Mouse (Mus musculus): Measurements from ENCODE around the gene Gp1ba. TPM values are rescaled to one million over a fixed set of nuclear protein-coding genes. Genes with fewer than 3 reads are reported as not detected.
A peak's percentile ranks its signal among the peaks of the same experiment; 100 is the strongest.

Gp1ba gene
- total RNA-seq, 4 experiments from 2014 or later = not detected

DNA sequence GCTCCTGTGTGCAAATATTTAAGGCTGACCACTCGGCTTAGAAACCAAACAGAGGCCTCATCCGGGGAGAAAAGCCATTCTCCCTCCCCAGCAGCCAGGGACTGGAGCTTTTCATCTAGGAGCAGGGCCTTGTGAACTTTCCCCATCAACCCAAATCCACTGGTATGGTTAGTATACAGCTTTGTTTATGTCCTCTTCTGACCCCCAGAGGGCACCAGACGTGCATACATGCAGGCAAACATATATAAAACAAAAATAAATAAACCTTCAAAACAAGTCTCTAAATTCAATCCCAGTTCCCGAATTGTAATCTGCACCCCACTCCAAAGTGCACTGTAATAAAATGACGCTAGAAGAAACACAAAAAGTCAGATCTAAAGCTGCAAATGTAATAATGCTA lies 9.4 kb upstream of the Gp1ba start:
- no peak for DNase-seq

DNA sequence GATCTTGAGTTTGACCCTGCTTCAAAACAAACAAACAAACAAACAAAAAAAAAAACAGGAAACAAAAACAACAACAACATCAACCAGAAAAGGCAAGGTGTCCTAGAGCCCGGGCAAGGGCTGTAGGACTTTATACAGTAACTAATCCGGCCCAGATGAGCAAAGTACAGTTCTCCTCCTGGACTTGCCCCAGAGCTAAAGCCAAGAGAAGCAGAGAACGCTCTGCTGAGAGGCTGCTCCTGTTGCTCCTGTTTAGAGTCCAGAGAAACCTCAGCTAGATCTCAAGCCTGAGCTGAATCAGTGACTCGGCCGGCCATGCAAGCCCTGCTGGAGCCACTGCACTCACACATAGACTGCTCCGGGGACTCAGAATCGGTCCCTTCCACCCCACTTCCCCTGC lies 8.8 kb upstream of the Gp1ba start:
- DNase-seq = no peak

DNA sequence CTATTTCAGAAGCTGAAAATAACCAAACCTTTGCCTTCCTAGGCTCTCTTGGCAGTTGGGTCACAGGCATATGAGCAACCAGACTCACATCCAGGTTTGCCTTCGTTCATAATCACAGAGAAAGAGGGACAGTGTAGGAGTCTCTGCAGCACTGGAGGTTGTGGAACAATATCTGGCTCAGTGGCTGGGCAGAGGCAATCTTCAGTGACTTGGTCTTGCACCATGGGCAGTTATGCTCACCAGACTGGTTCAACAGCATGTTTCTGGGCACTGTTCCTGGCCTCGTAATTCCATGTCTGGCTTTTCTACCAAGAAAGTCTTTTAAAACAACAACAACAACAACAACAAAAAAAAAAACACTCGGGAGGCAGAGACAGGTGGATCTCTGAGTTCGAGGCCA lies 3.3 kb upstream of the Gp1ba start:
- no peak for DNase-seq

DNA sequence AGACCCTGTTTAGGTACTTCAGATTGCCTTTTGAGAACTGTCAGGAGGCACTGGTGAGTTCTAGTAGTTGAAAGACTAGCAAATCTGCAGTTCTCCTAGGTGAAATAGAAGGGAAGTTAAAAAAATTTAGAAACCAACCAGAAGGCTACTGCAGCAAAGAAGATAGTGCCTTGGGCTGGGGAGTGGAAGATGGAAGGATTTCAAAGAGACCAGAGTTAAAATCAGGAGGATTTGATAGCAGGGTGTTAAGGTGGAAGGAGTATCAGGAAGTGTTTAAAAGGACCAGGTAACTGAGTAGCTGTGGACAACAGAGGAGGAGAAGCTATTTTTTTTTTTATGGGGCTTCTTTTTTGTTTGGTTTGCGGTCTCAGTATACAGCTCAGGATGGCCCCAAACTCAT lies 1.2 kb upstream of the Gp1ba start:
- no peak for DNase-seq

DNA sequence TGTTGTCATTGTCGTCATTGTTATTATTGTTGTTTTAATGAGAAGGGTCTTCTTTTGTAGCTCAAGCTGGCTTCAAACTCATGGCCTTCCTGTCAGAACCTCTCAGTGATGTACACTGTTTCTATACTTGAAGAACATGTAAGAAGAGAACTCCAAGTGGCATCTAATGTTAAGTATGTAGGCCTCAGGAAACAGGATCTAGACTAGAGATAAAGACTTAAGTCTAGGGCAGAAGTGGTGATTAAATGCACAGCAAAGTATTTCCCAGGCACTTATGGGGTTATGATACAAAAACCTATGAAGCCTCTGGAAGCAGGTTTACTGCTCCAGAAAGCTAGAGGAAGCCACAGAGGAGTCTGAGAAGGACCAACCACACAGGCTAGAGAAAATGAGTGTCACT lies 629 bp upstream of the Gp1ba start:
- DNase-seq = no peak

DNA sequence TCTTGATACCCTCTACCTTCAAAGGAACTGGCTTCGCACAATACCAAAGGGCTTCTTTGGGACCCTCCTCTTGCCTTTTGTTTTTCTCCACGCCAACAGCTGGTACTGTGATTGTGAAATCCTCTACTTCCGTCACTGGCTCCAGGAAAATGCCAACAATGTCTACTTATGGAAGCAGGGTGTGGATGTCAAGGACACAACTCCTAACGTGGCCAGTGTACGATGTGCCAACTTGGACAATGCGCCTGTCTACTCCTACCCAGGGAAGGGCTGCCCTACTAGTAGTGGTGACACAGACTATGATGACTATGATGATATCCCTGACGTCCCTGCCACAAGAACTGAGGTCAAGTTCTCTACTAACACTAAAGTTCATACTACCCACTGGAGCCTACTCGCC lies 1.1 kb downstream of the Gp1ba start:
- no peak for DNase-seq

DNA sequence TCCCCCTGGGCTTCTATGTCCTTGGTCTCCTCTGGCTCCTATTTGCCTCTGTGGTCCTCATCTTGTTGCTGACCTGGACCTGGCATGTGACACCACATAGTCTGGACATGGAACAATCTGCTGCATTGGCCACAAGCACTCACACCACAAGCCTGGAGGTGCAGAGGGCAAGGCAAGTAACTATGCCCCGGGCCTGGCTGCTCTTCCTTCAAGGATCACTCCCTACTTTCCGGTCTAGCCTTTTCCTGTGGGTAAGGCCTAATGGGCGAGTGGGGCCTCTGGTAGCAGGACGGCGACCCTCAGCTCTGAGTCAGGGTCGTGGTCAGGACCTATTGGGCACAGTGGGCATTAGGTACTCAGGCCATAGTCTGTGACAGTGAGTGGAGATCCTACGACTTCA lies 2.3 kb downstream of the Gp1ba start:
- no peak for DNase-seq

DNA sequence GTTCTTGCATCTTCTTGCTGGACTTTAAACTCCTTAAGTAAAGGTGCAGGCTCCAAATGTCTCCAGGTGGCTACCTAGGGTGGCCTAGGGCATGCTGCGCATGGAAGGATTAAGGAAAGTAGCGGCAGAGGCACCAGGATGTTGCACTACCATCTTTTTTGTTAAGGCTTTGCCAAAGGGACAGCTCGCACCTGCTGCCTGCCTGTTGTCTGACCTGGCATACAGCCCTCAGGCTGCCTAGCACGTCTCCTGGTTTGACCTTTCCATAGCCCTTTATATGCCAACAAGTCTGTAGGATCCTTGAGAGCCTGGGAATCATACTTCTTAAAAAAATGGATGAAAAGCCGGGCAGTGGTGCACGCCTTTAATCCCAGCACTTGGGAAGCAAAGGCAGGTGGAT lies 4.1 kb downstream of the Gp1ba start:
- no peak for DNase-seq

DNA sequence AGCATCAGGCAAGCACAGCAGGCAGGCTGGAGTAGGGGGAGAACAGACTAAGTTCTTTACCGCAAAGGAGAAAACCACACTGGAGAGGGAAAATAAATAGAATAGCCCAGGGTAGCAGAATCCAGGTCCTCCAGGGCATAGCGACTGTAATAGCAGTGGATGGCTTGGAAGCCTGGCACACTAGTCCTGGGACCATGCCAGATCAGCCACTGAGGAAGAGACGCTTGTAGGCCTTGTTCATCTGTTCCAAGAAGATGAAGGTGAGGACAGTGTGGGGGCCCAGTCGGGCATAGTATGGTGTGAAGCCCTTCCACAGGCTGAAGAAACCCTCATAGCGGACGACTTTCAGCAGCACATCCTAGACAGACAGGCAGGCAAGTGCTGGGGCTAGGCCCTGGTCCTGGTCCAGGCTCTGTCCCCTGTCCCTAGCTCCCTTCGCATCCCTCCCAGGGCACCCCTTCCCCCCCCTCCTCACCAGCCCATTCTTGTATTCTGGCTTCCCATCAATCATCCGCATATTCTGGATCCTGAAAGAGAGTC lies 5.7 kb downstream of the Gp1ba start:
- DNase-seq = no peak

DNA sequence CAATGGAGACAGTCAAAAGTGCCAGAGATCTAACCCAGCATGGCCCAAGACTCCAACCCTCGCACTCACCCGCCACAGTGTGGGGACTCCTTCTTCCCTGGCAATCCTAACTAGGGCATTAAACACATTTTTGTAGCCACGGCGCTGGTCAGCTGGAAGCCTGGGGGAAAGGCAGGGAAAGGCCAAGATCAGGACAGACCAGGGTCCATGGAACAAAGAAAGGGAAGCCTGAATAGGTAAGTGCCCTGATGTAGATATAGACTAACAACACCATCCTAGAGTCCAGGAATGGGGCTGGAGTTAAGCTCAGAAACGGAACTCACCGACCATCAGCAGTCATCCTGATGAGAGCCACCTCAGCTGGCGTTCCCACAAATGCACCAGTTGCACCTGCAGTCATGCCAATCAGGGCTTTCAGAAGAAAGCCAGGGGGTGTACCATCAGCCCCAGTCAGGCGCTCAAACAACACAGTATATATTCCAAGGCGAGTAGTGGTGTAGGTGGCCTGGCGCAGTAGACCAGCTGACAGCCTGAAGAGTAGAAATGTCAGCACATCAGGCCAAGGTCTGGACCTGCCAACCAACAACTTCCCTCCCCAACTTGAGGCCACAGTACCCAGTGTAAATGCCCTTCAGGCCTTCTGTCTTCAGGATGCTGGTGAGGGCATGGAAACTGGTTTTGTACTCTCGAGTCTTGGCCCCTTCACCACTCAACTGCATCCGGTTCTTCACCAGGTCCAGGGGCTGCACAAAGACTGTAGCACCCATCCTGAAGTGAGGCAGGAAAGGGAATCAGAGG lies 6.7 kb downstream of the Gp1ba start:
- no peak for DNase-seq

DNA sequence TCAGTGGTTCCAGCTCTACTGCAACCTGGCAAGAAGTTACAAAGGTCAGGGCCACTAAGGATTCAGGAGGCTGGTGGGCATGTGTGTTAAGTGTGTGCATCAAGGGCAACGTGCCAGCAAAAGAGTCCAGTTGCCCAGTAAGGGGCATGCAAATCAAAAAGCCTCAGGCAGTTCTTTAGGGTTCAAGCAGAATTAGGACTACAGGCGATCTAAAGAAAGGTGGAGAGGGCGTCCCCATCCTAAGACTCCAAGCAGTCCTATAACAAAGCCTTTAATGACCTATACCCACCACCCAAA lies 7.3 kb downstream of the Gp1ba start:
- DNase-seq = no peak

DNA sequence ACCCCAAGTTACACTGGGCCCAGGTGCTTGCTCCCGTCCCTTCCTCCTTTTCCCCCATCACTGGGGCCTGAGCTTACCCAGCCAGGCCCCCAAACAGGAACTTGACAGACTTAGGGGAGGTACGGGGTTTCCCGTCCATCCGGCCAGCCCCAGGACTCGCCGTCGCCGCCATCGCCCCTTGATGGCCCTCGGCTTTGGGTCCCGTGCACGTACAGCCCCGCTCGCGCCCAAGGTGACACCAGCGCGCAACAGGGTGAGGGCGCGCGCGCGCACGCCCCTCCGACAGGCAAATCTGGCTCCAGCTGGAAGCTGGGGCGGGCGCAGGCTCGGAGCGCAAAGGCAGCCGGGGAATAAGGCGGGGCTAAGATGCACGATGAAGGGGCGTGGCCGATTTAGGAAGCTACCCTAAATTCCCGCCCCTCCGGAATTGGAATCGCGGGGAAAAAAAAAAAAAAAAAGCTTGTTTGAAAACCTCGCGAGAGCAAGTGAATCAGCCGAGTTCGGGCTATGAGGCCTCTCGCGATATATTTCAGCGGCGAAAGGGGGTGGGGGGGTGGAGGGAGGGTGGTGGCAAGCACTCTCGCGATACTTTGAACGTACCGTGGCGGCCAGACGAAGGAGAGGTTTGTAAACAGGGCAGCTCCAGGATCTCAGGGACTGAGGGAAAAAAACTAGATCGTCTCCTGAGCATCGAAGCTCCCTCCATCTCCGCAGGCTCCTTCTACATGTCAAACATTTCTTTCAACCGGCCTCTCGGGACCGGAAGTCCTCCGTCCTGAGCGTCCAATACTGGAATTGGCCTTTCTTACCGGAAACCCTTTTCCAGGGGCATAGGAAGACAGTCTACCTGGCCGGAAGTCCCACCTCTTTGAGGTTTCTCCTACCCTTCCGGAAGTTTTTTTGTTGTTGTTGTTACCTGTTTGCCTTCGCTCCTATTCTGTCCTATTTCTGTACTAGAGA lies 8.0 kb downstream of the Gp1ba start, which contains the start of the genes Rnf167 and Slc25a11:
Gene Rnf167, plus strand, starts transcription at position 545 of the 960 bp plus-strand sequence.
Gene Slc25a11, minus strand, starts transcription at position 789 of the 960 bp plus-strand sequence.
- DNase-seq = peak; percentile 95

DNA sequence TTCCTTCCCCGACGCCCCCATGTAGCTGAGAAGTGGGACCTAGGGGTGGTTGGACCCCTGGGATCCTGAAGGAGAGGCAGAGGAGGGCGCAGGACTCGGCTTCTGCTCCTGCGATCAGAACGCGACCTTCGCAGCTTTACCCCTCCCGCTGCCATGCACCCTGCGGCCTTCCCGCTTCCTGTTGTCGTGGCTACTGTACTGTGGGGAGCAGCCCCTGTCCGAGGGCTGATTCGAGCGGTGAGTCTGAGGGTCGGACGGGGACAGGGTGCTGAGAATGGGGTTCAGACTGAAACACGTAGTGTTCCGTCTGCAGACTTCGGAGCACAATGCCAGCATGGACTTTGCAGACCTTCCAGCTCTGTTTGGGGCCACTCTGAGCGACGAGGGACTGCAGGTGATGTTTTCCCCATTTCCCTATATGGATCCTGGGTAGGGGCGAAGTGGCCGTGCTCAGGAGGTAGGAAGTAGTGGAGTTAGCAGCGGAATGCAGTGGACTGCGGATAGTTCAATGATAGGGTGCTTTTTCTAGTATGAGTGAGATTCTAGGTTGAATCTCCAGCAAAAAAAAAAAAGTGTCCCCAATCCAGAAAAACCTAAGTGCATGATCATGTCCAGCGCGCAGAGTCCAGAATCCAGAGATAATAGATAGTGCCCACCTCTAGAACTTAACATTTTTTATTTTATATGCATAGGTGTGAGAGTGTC lies 8.9 kb downstream of the Gp1ba start:
- peak; percentile 52 for DNase-seq

DNA sequence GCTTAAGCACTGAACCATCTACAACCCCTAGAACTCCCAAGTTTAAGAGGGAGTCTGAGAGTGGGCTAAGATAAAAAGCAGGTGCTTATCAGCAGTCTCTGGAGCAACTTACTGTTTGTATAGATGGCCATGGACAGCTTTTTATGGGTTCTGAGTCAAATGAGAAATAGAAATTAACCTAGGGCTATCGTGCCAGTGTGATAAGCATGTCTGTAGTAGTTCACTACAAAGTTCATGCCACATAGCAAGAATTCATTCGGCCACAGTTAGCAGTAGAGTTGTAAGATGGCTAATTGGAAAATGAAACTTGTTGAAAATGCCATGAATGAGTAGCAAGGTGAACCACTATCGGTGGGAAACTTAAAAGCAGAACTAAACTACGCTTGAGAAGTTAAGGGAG lies 9.6 kb downstream of the Gp1ba start:
- DNase-seq = no peak

DNA sequence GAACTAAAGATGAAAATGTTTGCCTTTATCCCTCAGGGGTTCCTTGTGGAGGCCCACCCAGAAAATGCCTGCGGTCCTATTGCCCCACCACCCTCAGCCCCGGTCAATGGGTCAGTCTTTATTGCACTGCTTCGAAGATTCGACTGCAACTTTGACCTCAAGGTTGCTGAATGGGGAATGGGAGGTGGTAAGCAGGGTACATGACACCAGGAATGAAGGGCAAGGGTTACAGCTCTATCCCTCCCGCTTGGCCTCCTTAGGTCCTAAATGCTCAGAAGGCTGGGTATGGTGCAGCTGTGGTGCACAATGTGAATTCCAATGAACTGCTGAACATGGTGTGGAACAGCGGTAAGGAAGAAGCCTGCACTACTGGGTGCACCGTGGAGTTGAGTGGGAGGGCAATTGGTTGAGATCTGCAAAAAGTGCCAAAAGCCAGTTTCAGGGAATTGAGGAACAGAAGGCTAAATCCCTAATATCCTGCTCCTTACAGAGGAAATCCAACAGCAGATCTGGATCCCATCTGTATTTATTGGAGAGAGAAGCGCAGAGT lies 10.3 kb downstream of the Gp1ba start:
- no peak for DNase-seq

DNA sequence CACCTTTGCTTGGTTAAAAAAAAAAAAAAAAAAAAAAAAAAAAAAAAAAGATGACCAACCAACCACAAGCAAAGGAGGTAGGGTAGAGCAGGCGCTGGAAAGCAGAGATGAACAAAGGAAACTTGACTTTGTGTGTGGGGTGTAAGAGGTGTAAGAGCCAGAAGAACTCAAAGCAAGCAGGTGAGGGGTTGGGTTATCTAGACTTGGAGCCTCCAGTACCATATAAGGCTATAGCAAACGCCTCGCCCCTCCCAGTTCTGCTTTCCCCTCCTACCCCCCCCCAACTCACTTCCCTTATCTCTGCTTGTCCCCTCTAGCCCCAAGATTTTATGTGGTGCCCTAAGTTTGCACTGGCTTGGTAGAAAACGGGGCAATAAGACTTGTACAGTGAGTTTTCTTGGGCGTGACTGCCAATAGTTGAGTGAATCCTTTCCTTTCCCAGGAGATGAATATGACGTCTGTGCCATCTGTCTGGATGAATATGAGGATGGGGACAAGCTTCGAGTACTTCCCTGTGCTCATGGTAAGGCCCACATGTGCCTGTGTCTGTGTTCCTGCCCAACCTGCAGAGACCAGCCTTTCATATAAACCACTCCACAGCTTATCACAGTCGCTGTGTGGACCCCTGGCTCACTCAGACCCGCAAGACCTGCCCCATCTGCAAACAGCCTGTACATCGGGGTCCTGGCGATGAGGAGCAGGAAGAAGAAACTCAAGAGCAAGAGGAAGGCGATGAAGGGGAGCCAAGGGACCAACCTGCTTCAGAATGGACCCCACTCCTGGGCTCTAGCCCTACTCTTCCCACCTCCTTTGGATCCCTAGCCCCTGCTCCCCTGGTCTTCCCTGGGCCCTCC lies 11.6 kb downstream of the Gp1ba start:
- DNase-seq = no peak

DNA sequence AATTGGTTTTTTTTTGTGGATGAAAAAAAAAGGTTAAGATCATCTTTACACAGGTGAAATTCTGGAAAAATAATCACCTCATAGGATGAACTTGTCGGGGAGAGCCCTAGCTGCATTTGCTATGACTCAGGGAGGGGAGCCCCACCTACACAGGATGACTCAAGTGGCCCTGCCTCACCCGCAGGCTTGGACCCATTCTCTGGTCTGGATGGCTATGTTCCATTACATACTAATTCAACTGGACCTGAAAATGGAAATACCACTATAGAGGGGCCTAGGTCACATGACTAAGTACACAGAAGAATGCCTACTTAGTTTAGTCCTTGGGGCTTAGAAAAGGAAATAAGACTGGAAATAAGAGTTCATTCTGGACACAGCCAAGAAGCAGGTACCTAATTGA lies 12.5 kb downstream of the Gp1ba start:
- peak; percentile 64 for DNase-seq

DNA sequence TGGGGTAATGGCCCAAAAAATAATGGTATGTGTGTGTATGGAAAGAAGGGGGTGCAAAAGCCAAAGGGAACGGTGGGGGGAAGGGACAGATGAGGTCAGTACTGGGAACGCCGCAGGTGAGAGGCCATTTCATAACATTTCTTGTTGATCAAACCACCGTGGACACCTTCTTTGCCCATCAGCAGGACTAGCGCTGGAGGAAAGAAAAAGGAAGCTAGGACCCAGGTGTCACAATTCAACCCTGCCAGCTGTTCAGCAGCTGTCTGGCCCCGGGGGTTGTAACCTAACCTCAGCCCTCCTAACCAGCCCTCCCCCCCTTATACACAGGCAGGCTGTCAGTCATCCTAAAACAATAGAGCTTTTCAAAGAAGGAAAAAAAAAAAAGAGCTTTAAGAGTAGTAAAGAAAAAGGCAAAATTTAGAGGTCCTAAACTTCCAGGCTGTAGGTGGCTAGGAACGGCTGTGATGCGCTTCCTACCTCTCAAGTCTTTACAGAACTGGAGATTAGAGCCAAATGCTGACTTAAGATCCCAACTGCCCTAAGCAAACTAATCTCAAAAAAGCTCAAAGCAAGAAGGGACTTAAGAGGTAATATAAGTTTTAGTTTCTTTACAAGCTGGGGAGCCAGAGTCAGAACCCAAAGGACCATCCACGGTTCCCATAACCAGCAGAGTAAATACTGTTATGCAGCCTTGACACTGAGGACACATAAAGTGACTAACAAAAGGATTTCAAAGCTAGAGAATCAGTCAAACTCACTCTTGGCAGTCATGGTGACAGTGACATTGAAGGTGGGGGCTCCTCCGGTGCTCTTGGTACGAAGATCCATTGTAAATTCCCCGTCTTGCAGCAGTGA lies 13.3 kb downstream of the Gp1ba start:
- no peak for DNase-seq

DNA sequence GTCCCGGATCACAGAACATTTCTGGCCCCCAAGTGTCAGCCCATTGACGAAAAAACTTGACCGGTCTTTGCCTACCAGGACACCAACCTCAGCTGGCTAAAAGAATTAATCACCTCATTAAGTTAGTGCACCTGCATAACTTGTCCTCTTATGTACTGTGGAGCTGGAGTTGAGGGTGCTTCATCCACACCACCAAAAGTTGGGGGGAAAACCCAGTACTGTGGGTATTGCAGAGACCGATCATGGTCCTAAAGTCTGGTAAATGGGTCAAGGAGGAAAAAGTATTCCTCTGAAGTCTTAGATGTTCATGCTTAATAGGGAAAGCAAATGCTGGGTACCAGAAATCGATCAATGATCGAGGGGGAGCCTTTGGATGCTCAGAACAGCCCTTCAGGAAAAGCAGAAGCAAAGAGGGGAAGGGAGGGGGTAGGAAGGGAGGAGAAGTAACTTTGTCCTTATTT lies 14.0 kb downstream of the Gp1ba start:
- DNase-seq = no peak
